In the genomic region with DNA sequence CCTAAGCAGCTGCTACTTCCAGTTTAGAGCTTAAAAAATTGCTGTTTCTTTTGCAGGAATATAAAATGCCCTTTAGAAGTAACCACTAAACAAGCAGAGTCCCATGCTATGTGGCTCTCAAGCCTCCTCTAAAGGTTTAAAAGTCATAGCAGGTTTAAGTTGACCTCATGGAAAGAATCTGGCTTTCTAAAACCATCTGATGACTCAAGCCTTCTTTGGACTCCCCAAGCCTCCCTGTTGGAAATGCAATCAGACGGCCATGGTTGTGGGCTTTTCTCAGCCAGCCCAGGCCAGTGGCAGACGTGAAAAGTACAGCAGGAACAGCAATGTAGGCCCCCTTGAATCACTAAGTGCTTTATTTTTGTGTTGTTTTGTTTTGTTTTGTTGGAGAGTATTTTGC, we compare ENCODE assay signal across 23 mouse cellular contexts. TPM values are rescaled to one million over a fixed set of nuclear protein-coding genes. Genes with fewer than 3 reads are reported as not detected.
DNase-seq lines count a peak whose midpoint lies in the region; ATAC-seq and TF ChIP-seq lines count a peak whose summit lies in the region.
"Had no signal": no experiment of that assay in that cellular context is flagged by ENCODE, and none has a peak within 500 bp of the region (broad histone marks: within the 10 kb centered on the region; RNA-seq: fewer than 3 reads in every experiment).

No protein-coding gene starts in this region.

- DNase-seq in heart, postnatal 0 days (ENCODE audit: low spot score): peak; percentile 57
- peak; percentile 27 for DNase-seq in 3134 (ENCODE audit: extremely low read depth, insufficient read length, low spot score)
- peak; percentile 61 for DNase-seq in Muller cell, postnatal 12 days (ENCODE audit: inconsistent ontology term)
- no peak for DNase-seq in layer of hippocampus, adult 18-20 months (ENCODE audit: low spot score in 2 of 2)
- DNase-seq: adrenal gland, postnatal 14 days; B cell, adult 2 months; cerebellum, adult 11 months; cerebellum, adult 9-10 months; cerebellum, postnatal 36 days; layer of hippocampus, postnatal 36 days; lung, embryonic 14.5 days; lung, postnatal 14 days; right cerebral cortex, postnatal 14 days; thymus, postnatal 14 days had no signal

- ATAC-seq in heart, postnatal 0 days (ENCODE audit: insufficient read depth, low read depth): 0 out of 2 replicates have a peak, but pooled peaks have one; percentile 17
- no peak for ATAC-seq in heart, embryonic 12.5 days (ENCODE audit: insufficient number of reproducible peaks, low FRiP score)
- no peak for ATAC-seq in stomach, embryonic 16.5 days (ENCODE audit: insufficient read depth, low FRiP score)
- ATAC-seq in forebrain, embryonic 12.5 days (ENCODE audit: low FRiP score): no peak
- ATAC-seq: forebrain, embryonic 16.5 days; hindbrain, embryonic 16.5 days; intestine, embryonic 15.5 days; midbrain, embryonic 15.5 days had no signal

- H3K4me2 ChIP-seq in heart, postnatal 0 days (ENCODE audit: low read depth, low read length): no peak overlapping the region
- no peak overlapping the region for H3K4me2 ChIP-seq in heart, embryonic 12.5 days
- H3K4me2 ChIP-seq in stomach, embryonic 16.5 days (ENCODE audit: low read depth, low read length): no peak overlapping the region
- H3K4me2 ChIP-seq in forebrain, embryonic 12.5 days: no peak overlapping the region
- H3K4me2 ChIP-seq: intestine, embryonic 15.5 days; liver, embryonic 15.5 days; lung, embryonic 14.5 days; midbrain, embryonic 15.5 days; neural tube, embryonic 12.5 days had no signal

- 41% methylated on average over 2 of the region's 2 CpGs for WGBS in heart, postnatal 0 days
- WGBS in heart, embryonic 12.5 days: 49% methylated on average over 2 of the region's 2 CpGs
- 71% methylated on average over 2 of the region's 2 CpGs for WGBS in stomach, embryonic 16.5 days
- WGBS in forebrain, embryonic 12.5 days: 78% methylated on average over 2 of the region's 2 CpGs

- no peaks in the 10 kb centered on the region for H3K9me3 ChIP-seq in heart, postnatal 0 days (replicated peaks; ENCODE audit: control insufficient read depth, low read length)
- H3K9me3 ChIP-seq in heart, embryonic 12.5 days (replicated peaks): no peaks in the 10 kb centered on the region
- no peaks in the 10 kb centered on the region for H3K9me3 ChIP-seq in stomach, embryonic 16.5 days (replicated peaks; ENCODE audit: control insufficient read depth, low read length)
- no peaks in the 10 kb centered on the region for H3K9me3 ChIP-seq in forebrain, embryonic 12.5 days
- H3K9me3 ChIP-seq: intestine, embryonic 15.5 days; liver, embryonic 15.5 days; midbrain, embryonic 15.5 days; neural tube, embryonic 12.5 days had no signal

- H3K4me3 ChIP-seq in heart, postnatal 0 days (ENCODE audit: low read depth, low read length): no peak overlapping the region
- no peak overlapping the region for H3K4me3 ChIP-seq in heart, embryonic 12.5 days
- H3K4me3 ChIP-seq in stomach, embryonic 16.5 days (replicated peaks; ENCODE audit: low read length): no peak overlapping the region
- H3K4me3 ChIP-seq in forebrain, embryonic 12.5 days (replicated peaks): no peak overlapping the region
- H3K4me3 ChIP-seq: intestine, embryonic 15.5 days; liver, embryonic 15.5 days; midbrain, embryonic 15.5 days; neural tube, embryonic 12.5 days had no signal

- no peak for TF ChIP-seq CTCF in heart, postnatal 0 days (IDR thresholded peaks at IDR 0.05; ENCODE audit: low read depth)

- H3K4me1 ChIP-seq in heart, postnatal 0 days (ENCODE audit: control insufficient read depth, insufficient read depth): peaks cover 24% of the 10 kb centered on the region; the same call in 1 of the 2 replicates
- H3K4me1 ChIP-seq in heart, embryonic 12.5 days (replicated peaks): peaks cover 55% of the 10 kb centered on the region
- peaks cover 3% of the 10 kb centered on the region for H3K4me1 ChIP-seq in stomach, embryonic 16.5 days (ENCODE audit: control insufficient read depth, insufficient read depth, low read length)
- peaks cover 9% of the 10 kb centered on the region for H3K4me1 ChIP-seq in forebrain, embryonic 12.5 days
- H3K4me1 ChIP-seq: intestine, embryonic 15.5 days; midbrain, embryonic 15.5 days; neural tube, embryonic 12.5 days had no signal

- no peaks in the 10 kb centered on the region for H3K36me3 ChIP-seq in heart, postnatal 0 days (replicated peaks; ENCODE audit: control insufficient read depth, insufficient read depth, low read length)
- H3K36me3 ChIP-seq in heart, embryonic 12.5 days: no peaks in the 10 kb centered on the region
- no peaks in the 10 kb centered on the region for H3K36me3 ChIP-seq in stomach, embryonic 16.5 days (ENCODE audit: control insufficient read depth, insufficient read depth, low read length)
- H3K36me3 ChIP-seq in forebrain, embryonic 12.5 days (replicated peaks): no peaks in the 10 kb centered on the region
- H3K36me3 ChIP-seq: intestine, embryonic 15.5 days; liver, embryonic 15.5 days; midbrain, embryonic 15.5 days; neural tube, embryonic 12.5 days had no signal

- H3K27me3 ChIP-seq in heart, postnatal 0 days (ENCODE audit: control insufficient read depth, insufficient read depth, low read length): no peaks in the 10 kb centered on the region
- no peaks in the 10 kb centered on the region for H3K27me3 ChIP-seq in heart, embryonic 12.5 days (replicated peaks)
- H3K27me3 ChIP-seq in stomach, embryonic 16.5 days (ENCODE audit: control insufficient read depth, insufficient read depth, low read length): no peaks in the 10 kb centered on the region
- no peaks in the 10 kb centered on the region for H3K27me3 ChIP-seq in forebrain, embryonic 12.5 days
- H3K27me3 ChIP-seq: intestine, embryonic 15.5 days; liver, embryonic 15.5 days; midbrain, embryonic 15.5 days; neural tube, embryonic 12.5 days had no signal

- no peak for TF ChIP-seq EP300 in heart, postnatal 0 days (IDR thresholded peaks at IDR 0.05; ENCODE audit: low read depth)

- H3K27ac ChIP-seq in heart, postnatal 0 days (ENCODE audit: low read depth): peak overlapping the region; percentile 26
- no peak overlapping the region; the same call in 1 of the 2 replicates for H3K27ac ChIP-seq in heart, embryonic 12.5 days (ENCODE audit: poor library complexity, severe bottlenecking)
- H3K27ac ChIP-seq in stomach, embryonic 16.5 days (ENCODE audit: low read length): peak overlapping the region; percentile 23; the same call in 1 of the 2 replicates
- no peak overlapping the region for H3K27ac ChIP-seq in forebrain, embryonic 12.5 days
- H3K27ac ChIP-seq: intestine, embryonic 15.5 days; liver, embryonic 15.5 days; midbrain, embryonic 15.5 days; neural tube, embryonic 12.5 days had no signal

- H3K9ac ChIP-seq in heart, postnatal 0 days (replicated peaks; ENCODE audit: low read depth, low read length): no peak overlapping the region
- H3K9ac ChIP-seq in heart, embryonic 12.5 days: no peak overlapping the region
- no peak overlapping the region for H3K9ac ChIP-seq in stomach, embryonic 16.5 days (ENCODE audit: low read length)
- no peak overlapping the region for H3K9ac ChIP-seq in forebrain, embryonic 12.5 days
- H3K9ac ChIP-seq: intestine, embryonic 15.5 days; liver, embryonic 15.5 days; lung, embryonic 14.5 days; midbrain, embryonic 15.5 days; neural tube, embryonic 12.5 days had no signal

RNA-seq across cellular contexts. Expression of gene Ppp2r5e, which starts 51.4 kb away (rescaled TPM):
- 7.5 and 11.5 TPM in 2 replicates for total RNA-seq in heart, postnatal 0 days (2014; rRNA removed; ENCODE audit: low replicate concordance)
- 7.5 and 9.5 TPM in 2 replicates for polyA plus RNA-seq in heart, postnatal 0 days (2015; fragmentation: Nextera tagmentation; extraction: Ambion mirVana)
- polyA plus RNA-seq in heart, embryonic 12.5 days (2016; fragmentation: Nextera tagmentation; extraction: Ambion mirVana): 12.1 and 12.7 TPM in 2 replicates
- polyA plus RNA-seq in stomach, embryonic 16.5 days (2015; fragmentation: Nextera tagmentation; extraction: Ambion mirVana): 7.3 and 7.8 TPM in 2 replicates
- 27.4 and 28.3 TPM in 2 replicates for polyA plus RNA-seq in forebrain, embryonic 12.5 days (2016; fragmentation: Nextera tagmentation; extraction: Ambion mirVana)
- 10 to 100 TPM; 79.2 to 79.8 TPM for total RNA-seq in layer of hippocampus, adult 18-20 months (2021)

Comparison
In these comparisons a context has a peak if more than half of its experiments do, and no peak if none do; other contexts are left out.
1. H3K27ac ChIP-seq: peak in heart, postnatal 0 days (single experiment) and stomach, embryonic 16.5 days (single experiment); none in heart, embryonic 12.5 days (single experiment) and forebrain, embryonic 12.5 days (single experiment).
2. DNase-seq: peak in heart, postnatal 0 days (single experiment), 3134 (single experiment) and Muller cell, postnatal 12 days (single experiment); none in layer of hippocampus, adult 18-20 months (0 of 2).